Mouse (Mus musculus) embryonic fibroblast, embryonic 13.5 days (primary cell): ENCODE data around the gene Sh3bgrl2.

Experiments
- CTCF ChIP-seq: IDR thresholded peaks from 2 replicates; pipeline ENCODE4 v1.5.1; 2011; ENCODE audit warnings: mild to moderate bottlenecking, control low read depth, low read length, moderate library complexity, borderline replicate concordance; ENCODE audit not compliant: insufficient read depth
- POLR2A ChIP-seq: IDR thresholded peaks from 2 replicates; pipeline ENCODE4 v1.6.1; 2011; ENCODE audit warnings: low read depth, mild to moderate bottlenecking, control low read depth, low read length, moderate library complexity

DNA sequence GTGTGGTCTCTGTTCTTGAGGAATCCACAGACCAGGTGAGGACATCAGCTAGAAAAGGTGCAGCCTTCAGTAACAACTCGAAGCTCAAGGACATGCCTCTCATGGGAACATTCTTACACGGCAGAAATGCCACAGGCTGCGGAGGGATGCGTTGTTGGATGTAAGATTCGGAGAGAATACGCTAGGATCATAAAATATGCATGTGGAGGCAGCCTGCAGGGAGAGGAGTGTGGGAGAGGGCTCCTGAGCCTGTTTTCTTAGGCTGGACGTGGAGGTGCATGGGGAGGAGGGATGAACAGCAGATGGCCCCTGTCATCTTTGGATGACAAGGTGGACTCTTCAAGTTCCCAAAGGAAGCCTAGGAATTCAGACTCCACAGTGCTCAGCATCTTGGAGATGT is 3.0 kb downstream of the Sh3bgrl2 start:
- TF ChIP-seq POLR2A (no peak), CTCF (no peak)
